Mouse (Mus musculus): ENCODE measurements around the gene Hoxc5.
A peak's percentile ranks its signal among the peaks of the same experiment; 100 is the strongest.

Gene Hoxc5

GRCm38 (mm10) chr15:102967511-102968397 is 511 bp downstream of the Hoxc5 start:
- no peak for DNase-seq (ENCODE audit: low spot score in 2 of 2)

- no peak for DNase-seq (ENCODE audit: low spot score in 2 of 2)
These were observed 2.1 kb downstream of the Hoxc5 start for GRCm38 (mm10) chr15:102969296-102969695.

- DNase-seq (ENCODE audit: low spot score in 2 of 2) = no peak
These were observed 3.5 kb downstream of the Hoxc5 start for GRCm38 (mm10) chr15:102970740-102971139.

GRCm38 (mm10) chr15:102972254-102972653 is 5.0 kb downstream of the Hoxc5 start:
- no peak for DNase-seq (ENCODE audit: low spot score in 2 of 2)

GRCm38 (mm10) chr15:102972753-102973152 is 5.5 kb downstream of the Hoxc5 start:
- DNase-seq (ENCODE audit: low spot score in 2 of 2) = no peak

DNA sequence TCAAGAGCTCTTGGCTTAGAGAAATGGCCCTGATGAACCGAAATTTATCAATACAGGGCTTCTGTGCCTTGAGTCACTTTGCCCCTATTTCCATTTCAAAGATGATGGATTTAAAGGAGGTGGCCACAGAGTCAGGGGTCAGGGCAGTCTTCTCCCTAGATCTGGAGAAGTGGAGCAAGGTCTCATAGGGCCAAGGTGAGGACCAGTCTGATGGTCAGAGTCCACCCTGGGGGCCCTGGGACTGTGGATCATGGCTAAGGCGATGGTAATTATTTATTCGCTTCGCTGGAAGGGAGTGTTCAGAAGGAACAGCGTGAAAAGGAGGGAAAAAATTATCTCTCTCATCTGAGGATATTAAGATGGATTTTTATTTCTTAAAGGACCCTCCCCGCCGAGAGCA is 7.8 kb downstream of the Hoxc5 start:
- no peak for DNase-seq (ENCODE audit: low spot score in 2 of 2)

GRCm38 (mm10) chr15:102975688-102976111 is 8.5 kb downstream of the Hoxc5 start:
- DNase-seq (ENCODE audit: low spot score in 2 of 2) = no peak

DNA sequence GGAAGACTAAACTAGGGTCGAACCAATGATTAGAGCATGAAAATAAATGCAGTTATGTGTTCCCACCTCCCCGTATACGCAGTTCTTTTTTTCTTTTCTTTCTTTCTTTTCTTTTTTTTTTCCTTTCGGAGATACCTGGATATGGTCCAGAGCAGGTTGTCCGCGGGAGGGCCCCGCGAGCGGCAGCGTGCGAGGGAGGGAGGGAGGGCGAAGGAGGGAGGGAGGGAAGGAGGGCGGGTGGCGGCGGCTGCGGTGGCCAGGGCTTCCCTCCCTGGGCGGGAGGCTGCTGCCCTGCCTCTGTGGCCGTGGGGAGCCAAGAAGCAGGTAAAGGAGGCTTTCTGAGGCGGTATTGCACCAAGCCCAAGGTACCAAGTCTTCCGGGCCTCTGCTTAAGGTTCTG is 8.9 kb downstream of the Hoxc5 start, which contains the start of gene Hoxc9:
Hoxc9 (plus strand) TSS at position 269 of the 400 bp plus-strand sequence.
- DNase-seq (ENCODE audit: low spot score in 2 of 2) = no peak

GRCm38 (mm10) chr15:102976631-102977422 is 9.6 kb downstream of the Hoxc5 start:
- no peak for DNase-seq (ENCODE audit: low spot score in 2 of 2)

GRCm38 (mm10) chr15:102977423-102977974 is 10.3 kb downstream of the Hoxc5 start:
- DNase-seq (ENCODE audit: low spot score in 2 of 2) = no peak

- no peak for DNase-seq (ENCODE audit: low spot score in 2 of 2)
These were observed 11.6 kb downstream of the Hoxc5 start for GRCm38 (mm10) chr15:102978615-102979515.

- no peak for DNase-seq (ENCODE audit: low spot score in 2 of 2)
These were observed 12.7 kb downstream of the Hoxc5 start for GRCm38 (mm10) chr15:102979936-102980335.

- no peak for DNase-seq (ENCODE audit: low spot score in 2 of 2)
These were observed 13.1 kb downstream of the Hoxc5 start for GRCm38 (mm10) chr15:102980352-102980751.

- DNase-seq (ENCODE audit: low spot score in 2 of 2) = no peak
These were observed 13.7 kb downstream of the Hoxc5 start for GRCm38 (mm10) chr15:102980912-102981311.

DNA sequence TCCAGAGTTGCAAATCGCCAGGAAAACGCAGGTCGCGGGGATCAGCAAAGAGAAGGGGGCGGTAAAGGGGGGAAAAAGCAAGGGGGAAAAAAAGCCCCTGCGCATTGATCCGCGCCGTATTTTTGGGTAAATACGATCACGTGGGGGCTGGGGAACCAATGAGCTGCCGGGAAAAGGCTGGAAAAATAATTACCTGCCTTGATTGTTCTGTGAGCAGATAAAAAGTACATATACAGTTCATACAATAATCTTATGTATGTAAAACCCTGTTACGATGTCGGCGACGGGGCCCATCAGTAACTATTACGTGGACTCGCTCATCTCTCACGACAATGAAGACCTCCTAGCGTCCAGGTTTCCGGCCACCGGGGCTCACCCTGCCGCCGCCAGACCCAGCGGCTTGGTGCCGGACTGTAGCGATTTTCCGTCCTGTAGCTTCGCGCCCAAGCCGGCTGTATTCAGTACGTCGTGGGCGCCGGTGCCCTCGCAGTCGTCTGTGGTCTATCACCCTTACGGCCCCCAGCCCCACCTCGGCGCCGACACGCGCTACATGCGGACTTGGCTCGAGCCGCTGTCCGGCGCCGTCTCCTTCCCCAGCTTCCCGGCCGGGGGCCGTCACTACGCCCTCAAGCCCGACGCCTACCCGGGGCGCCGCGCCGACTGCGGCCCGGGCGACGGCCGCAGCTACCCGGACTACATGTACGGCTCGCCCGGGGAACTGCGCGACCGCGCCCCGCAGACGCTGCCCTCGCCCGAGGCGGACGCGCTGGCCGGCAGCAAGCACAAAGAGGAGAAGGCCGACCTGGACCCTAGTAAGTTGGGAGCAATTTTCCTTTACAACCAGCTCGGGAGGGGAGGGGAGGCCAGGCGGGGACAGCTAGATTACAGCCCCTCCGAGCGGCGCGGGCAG is 14.4 kb downstream of the Hoxc5 start:
- no peak for DNase-seq (ENCODE audit: low spot score in 2 of 2)

DNA sequence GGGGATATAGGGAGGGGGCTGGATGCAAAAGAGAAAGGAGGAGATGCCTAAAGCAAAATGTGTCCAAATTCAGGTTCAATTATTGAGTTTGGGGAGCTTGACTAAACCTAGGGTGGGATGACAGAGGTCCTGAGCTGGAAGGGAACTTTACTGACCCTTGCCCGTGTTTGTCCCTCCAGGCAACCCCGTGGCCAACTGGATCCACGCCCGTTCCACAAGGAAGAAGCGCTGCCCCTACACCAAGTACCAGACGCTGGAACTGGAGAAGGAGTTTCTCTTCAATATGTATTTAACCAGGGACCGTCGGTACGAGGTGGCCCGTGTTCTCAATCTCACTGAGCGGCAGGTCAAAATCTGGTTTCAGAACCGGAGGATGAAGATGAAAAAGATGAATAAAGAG is 16.5 kb downstream of the Hoxc5 start:
- no peak for DNase-seq (ENCODE audit: low spot score in 2 of 2)

DNA sequence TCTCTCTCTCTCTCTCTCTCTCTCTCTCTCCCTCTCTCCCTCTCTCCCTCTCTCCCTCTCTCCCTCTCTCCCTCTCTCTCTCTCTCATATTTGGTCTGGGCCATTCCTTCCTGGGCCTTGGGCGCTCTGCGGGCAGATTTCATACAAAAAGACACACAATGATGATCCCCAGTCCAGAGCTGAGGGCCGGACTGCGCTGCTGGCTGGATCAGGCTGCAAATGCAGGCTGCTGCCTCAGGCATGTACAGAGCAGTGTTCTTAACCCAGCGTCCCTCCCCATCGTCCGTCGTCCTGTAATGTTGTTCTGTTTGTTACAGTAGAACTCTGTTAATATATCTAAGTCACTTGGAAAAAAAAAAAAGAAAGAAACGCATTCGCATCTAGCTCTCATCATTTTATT is 17.3 kb downstream of the Hoxc5 start:
- DNase-seq (ENCODE audit: low spot score in 2 of 2) = no peak

DNA sequence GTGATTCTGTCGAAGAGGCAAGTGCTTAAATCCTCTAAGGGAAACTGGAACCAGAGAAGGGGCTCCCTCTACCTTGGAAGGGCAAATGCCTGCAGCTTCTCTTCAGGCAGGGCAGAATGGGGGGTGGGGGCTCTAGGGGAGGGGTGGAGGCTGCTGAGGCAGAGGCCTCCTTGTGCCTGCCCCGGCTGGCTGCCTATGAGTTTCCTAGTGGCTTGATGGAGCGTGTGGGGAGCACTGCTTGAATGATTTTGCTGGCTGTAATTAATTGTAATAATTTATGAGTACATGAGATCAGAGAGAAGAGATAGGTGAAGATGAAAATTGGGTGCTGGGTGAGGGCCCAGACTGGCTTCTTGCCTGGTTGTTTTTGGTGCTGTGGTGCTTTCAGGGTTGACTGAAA is 17.7 kb downstream of the Hoxc5 start:
- no peak for DNase-seq (ENCODE audit: low spot score in 2 of 2)

- DNase-seq (ENCODE audit: low spot score in 2 of 2) = peak; percentile 78 to 94
These were observed 20.0 kb downstream of the Hoxc5 start for GRCm38 (mm10) chr15:102987124-102987833.

DNA sequence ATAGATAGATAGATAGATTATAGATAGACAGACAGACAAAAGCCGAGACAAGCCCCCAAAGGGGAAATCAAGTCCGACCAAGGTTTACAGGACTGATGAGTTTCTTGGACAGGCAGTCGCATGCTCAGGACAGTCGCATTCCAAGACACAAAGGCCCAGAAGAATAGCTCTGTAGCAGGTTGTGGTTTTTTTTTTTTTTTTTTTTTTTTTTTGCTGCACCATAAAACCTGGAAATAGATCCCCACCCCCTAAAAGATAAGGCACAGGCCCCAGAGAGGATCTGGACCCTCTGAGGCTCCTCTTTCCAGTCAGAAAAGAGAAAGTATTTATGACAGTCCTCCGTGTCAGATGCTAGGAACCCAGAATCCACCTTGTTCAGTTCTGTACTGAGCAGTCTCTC is 20.8 kb downstream of the Hoxc5 start:
- no peak for DNase-seq (ENCODE audit: low spot score in 2 of 2)
